37 mouse cellular contexts compared by ENCODE assay signal in the genomic region with DNA sequence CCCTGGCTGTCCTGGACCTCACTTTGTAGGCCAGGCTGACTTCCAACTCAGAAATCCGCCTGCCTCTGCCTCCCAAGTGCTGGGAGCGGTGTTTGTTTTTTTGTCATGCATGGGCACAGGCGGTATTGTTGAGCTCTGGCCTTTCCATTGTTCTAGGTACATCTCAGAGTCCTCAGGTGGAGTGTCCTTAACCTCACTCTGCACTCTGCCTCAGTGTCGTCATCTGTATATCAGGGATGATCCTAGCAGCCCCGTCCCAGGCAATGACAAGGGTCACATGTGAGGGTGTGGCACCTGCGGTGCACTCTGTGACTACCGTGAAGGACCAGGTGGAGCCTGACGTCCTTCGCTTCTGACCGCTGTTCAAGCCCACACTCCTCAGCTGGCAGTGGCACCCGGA. TPM values are rescaled to one million over a fixed set of nuclear protein-coding genes. Genes with fewer than 3 reads are reported as not detected.
"Had no signal": no experiment of that assay in that cellular context is flagged by ENCODE, and none has a peak within 500 bp of the region (broad histone marks: within the 10 kb centered on the region; RNA-seq: fewer than 3 reads in every experiment).

No protein-coding gene starts in this region.

- H3K27me3 ChIP-seq: heart, embryonic 15.5 days; hindbrain, embryonic 13.5 days; hindbrain, embryonic 15.5 days; kidney, embryonic 15.5 days; limb, embryonic 12.5 days; liver, embryonic 13.5 days; liver, embryonic 15.5 days had no signal

- H3K27ac ChIP-seq: gastrocnemius, adult 2 months; heart, embryonic 13.5 days; heart, embryonic 15.5 days; hindbrain, embryonic 13.5 days; hindbrain, embryonic 15.5 days; hindbrain, postnatal 0 days; kidney, embryonic 15.5 days; kidney, postnatal 0 days; layer of hippocampus, adult 2 months; left cerebral cortex, adult 2 months; limb, embryonic 10.5 days; limb, embryonic 12.5 days; liver, embryonic 13.5 days; liver, embryonic 15.5 days had no signal

- DNase-seq: gastrocnemius, adult 2 months; gastrocnemius, postnatal 10 days; gastrocnemius, postnatal 25 days; heart, adult 18-20 months; heart, postnatal 14 days; heart, postnatal 36 days; kidney, adult 11 months; kidney, adult 2 months; kidney, adult 9 months; kidney, postnatal 25 days; kidney, postnatal 4 days; liver, embryonic 13.5 days had no signal

- H3K9ac ChIP-seq: heart, embryonic 13.5 days; heart, embryonic 15.5 days; hindbrain, embryonic 13.5 days; hindbrain, embryonic 15.5 days; kidney, embryonic 15.5 days; limb, embryonic 12.5 days; liver, embryonic 13.5 days; liver, embryonic 15.5 days had no signal

- H3K36me3 ChIP-seq: heart, embryonic 13.5 days; heart, embryonic 15.5 days; hindbrain, embryonic 13.5 days; hindbrain, embryonic 15.5 days; kidney, embryonic 15.5 days; limb, embryonic 10.5 days; limb, embryonic 12.5 days; liver, embryonic 15.5 days had no signal

- H3K4me3 ChIP-seq: gastrocnemius, adult 2 months; heart, embryonic 13.5 days; heart, embryonic 15.5 days; hindbrain, embryonic 13.5 days; hindbrain, embryonic 15.5 days; kidney, embryonic 15.5 days; layer of hippocampus, adult 2 months; left cerebral cortex, adult 2 months; limb, embryonic 10.5 days; limb, embryonic 12.5 days; liver, embryonic 13.5 days; liver, embryonic 15.5 days had no signal

RNA-seq across cellular contexts. Expression of gene Gm21969, which starts 24.4 kb away (rescaled TPM):
- total RNA-seq: gastrocnemius, adult 2 months; gastrocnemius, postnatal 10 days; gastrocnemius, postnatal 4 days; granulocyte monocyte progenitor cell, adult 5-6 weeks; heart, adult 18-20 months; heart, postnatal 14 days; heart, postnatal 36 days; hematopoietic stem cell, adult 5-6 weeks; hindbrain, postnatal 0 days; layer of hippocampus, adult 2 months; layer of hippocampus, postnatal 10 days; layer of hippocampus, postnatal 25 days; left cerebral cortex, adult 2 months; left cerebral cortex, postnatal 14 days; left cerebral cortex, postnatal 36 days had no signal
- polyA plus RNA-seq: heart, embryonic 11.5 days; heart, embryonic 13.5 days; heart, embryonic 15.5 days; heart, postnatal 0 days; hindbrain, embryonic 11.5 days; hindbrain, embryonic 13.5 days; hindbrain, embryonic 15.5 days; hindbrain, postnatal 0 days; intestine, embryonic 14.5 days; intestine, embryonic 16.5 days; kidney, embryonic 15.5 days; kidney, postnatal 0 days; limb, embryonic 10.5 days; limb, embryonic 12.5 days; liver, embryonic 11.5 days; liver, embryonic 13.5 days; liver, embryonic 15.5 days had no signal

RNA-seq across cellular contexts. Expression of gene Tas1r2, which starts 26.0 kb away (rescaled TPM):
- total RNA-seq: gastrocnemius, adult 2 months; gastrocnemius, postnatal 10 days; gastrocnemius, postnatal 25 days; gastrocnemius, postnatal 4 days; granulocyte monocyte progenitor cell, adult 5-6 weeks; heart, adult 18-20 months; heart, postnatal 14 days; heart, postnatal 36 days; hematopoietic stem cell, adult 5-6 weeks; hindbrain, postnatal 0 days; layer of hippocampus, adult 2 months; layer of hippocampus, postnatal 10 days; layer of hippocampus, postnatal 25 days; left cerebral cortex, adult 2 months; left cerebral cortex, postnatal 14 days; left cerebral cortex, postnatal 36 days had no signal
- polyA plus RNA-seq: heart, embryonic 11.5 days; heart, embryonic 13.5 days; heart, embryonic 15.5 days; heart, postnatal 0 days; hindbrain, embryonic 11.5 days; hindbrain, embryonic 13.5 days; hindbrain, embryonic 15.5 days; hindbrain, postnatal 0 days; intestine, embryonic 14.5 days; intestine, embryonic 16.5 days; kidney, embryonic 15.5 days; kidney, postnatal 0 days; limb, embryonic 10.5 days; limb, embryonic 12.5 days; liver, embryonic 11.5 days; liver, embryonic 13.5 days; liver, embryonic 15.5 days had no signal
